Mouse (Mus musculus) embryonic facial prominence, embryonic 10.5 days (tissue): ENCODE measurements around the gene Hist1h3b. TPM values are rescaled to one million over a fixed set of nuclear protein-coding genes. Genes with fewer than 3 reads are reported as not detected.
A peak's percentile ranks its signal among the peaks of the same experiment; 100 is the strongest.

ENCODE experiments used
- DNase-seq: peaks from one replicate; pipeline ENCODE4 v3.0.0-alpha.2; 2017; ENCODE audit warnings: low spot score
- H3K27ac ChIP-seq: fragments of 300-500 bp; sonication (generic); replicated peaks from 2 replicates; pipeline ENCODE4 v1.5.1; 2016; ENCODE audit warnings: mild to moderate bottlenecking
- H3K27me3 ChIP-seq: fragments of 300-500 bp; sonication (generic); replicated peaks from 2 replicates; pipeline ENCODE4 v1.6.1; 2016; ENCODE audit warnings: low read depth, mild to moderate bottlenecking; ENCODE audit not compliant: poor library complexity, severe bottlenecking
- H3K36me3 ChIP-seq: fragments of 300-500 bp; sonication (generic); replicated peaks from 2 replicates; pipeline ENCODE4 v1.6.1; 2016; ENCODE audit warnings: mild to moderate bottlenecking, moderate library complexity
- H3K4me1 ChIP-seq: fragments of 300-500 bp; sonication (generic); 2 replicates; pipeline ENCODE4 v1.6.1; 2016
- H3K4me3 ChIP-seq: fragments of 300-500 bp; sonication (generic); 2 replicates; pipeline ENCODE4 v1.5.1; 2016; ENCODE audit warnings: mild to moderate bottlenecking, moderate library complexity
- H3K9me3 ChIP-seq: fragments of 300-500 bp; sonication (generic); 2 replicates; pipeline ENCODE4 v1.6.1; 2016; ENCODE audit warnings: mild to moderate bottlenecking
- WGBS: fragments of 180-500 bp; shearing (Covaris S2); methylation state at CpG from one replicate; pipeline ENCODE4 v1.1.7; 2016; 5-methylcytosine and 5-hydroxymethylcytosine counted together
- microRNA-seq: library from miRNA; unstranded; fragments of <30 nt; microRNA quantifications from one replicate; pipeline ENCODE4, GENCODE M21; 2017
- polyA plus RNA-seq: library from polyadenylated mRNA; unstranded; fragments of >200 nt; fragmentation: Nextera tagmentation; extraction: Ambion mirVana; gene quantifications from 2 replicates; pipeline ENCODE4 v1.2.1, GENCODE M21; 2016

Hist1h3b gene
- polyA plus RNA-seq, 1 experiment from 2014 or later, result 9.5 TPM

DNA sequence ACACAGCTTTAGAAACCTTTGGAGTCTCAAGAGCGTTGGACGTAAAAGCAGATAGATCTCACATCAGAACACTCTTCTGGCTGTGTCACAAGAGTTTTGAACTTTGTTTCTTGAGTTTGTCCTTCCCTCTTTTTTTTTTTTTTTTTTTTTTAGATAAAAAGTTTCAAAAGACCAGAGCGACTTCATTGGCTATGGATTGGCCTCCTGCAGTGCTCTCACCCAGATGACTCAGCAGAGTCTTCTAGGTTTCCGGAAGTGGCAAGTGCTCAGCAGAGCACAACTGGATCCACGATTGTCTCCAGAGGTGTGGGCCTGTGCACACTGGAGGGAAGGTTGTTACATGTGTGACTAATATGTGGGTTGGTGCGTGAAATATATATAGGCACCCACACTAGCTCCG is 26.3 kb downstream of the Hist1h3b start:
- H3K4me1 ChIP-seq, result no peaks in the 10 kb centered on the region
- 92% methylated on average over 7 of the region's 7 CpGs for WGBS

GRCm38 (mm10) chr13:23779025-23779424 is 27.0 kb downstream of the Hist1h3b start:
- H3K27me3 ChIP-seq, result no peaks in the 10 kb centered on the region
- no peak overlapping the region for H3K27ac ChIP-seq
- 90% methylated on average over 4 of the region's 4 CpGs for WGBS

More for the DNA sequence above, 26.3 kb downstream of the Hist1h3b start:
- Histone ChIP-seq H3K27ac (no peak overlapping the region), H3K4me3 (no peak overlapping the region), H3K36me3 (no peaks in the 10 kb centered on the region), H3K27me3 (no peaks in the 10 kb centered on the region), H3K9me3 (no peaks in the 10 kb centered on the region)
- DNase-seq, result no peak

DNA sequence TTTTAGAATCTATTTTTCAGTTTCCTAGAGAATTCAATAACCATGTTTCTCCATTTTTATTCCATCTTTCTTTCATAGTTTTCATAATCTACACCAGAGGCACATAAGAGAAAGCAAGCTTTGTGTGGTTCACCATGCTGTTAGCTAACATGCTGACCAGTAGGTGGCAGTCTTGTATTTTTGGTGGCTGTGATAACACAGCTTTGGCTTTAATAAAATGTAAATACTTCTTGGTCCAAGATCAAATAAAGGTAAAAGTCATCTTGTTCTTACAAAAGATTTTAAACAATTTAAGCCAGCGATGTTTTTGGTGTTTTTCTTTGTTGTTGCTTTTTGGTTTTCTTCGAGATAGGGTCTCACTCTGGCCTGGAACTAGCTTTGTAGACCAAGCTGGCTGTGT is 40.5 kb downstream of the Hist1h3b start:
- Histone ChIP-seq H3K4me1 (0 out of 2 replicates have a peak, but pooled peaks cover under 1% of the 10 kb centered on the region), H3K4me3 (no peak overlapping the region), H3K27me3 (no peaks in the 10 kb centered on the region), H3K9me3 (no peaks in the 10 kb centered on the region), H3K36me3 (no peaks in the 10 kb centered on the region), H3K27ac (no peak overlapping the region)
- DNase-seq, result peak; percentile 23
- 51% methylated on average over 2 of the region's 2 CpGs for WGBS

More at GRCm38 (mm10) chr13:23779025-23779424, 27.0 kb downstream of the Hist1h3b start:
- DNase-seq, result no peak
- no peaks in the 10 kb centered on the region for H3K4me1 ChIP-seq
- no peak overlapping the region for H3K4me3 ChIP-seq
- H3K9me3 ChIP-seq, result no peaks in the 10 kb centered on the region
- no peaks in the 10 kb centered on the region for H3K36me3 ChIP-seq

DNA sequence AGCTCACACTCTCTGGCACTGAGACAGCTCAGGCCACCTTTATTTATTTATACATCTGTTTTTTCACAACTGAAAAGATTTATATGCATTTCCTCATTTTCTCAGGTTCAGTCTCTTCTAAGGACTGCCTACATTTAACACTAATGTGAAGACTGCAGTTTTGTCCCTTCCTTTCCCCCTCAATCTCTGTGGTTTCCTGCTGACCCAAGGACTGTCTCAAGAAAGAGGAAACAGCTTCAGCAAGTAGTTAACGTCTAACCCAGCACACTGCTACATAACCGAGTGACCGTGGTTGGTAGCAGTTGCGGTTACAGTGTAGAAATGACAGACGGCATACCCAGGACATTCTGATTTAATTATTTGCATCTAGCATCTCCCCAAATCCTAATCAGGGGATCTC is 47.3 kb downstream of the Hist1h3b start:
- Histone ChIP-seq H3K36me3 (no peaks in the 10 kb centered on the region), H3K4me1 (peaks cover 21% of the 10 kb centered on the region), H3K4me3 (no peak overlapping the region), H3K27ac (no peak overlapping the region), H3K9me3 (no peaks in the 10 kb centered on the region), H3K27me3 (no peaks in the 10 kb centered on the region)
- no peak for DNase-seq
- 77% methylated on average over 5 of the region's 5 CpGs for WGBS

Small RNA genes within 50 kb of the gene (microRNA-seq; reads per million reads assigned to microRNA genes)
- gene Gm44314 (not detected), gene Gm44484 (not detected)

Other genes starting within 250 kb of the Hist1h3b start
- 2.7 and 3.0 TPM in 2 replicates for gene Hist1h4h, start 221.2 kb upstream of the Hist1h3b start, polyA plus RNA-seq
- 4.8 and 5.5 TPM in 2 replicates for gene Hist1h2af, start 218.4 kb upstream of the Hist1h3b start, polyA plus RNA-seq
- gene Hist1h3g, start 216.8 kb upstream of the Hist1h3b start, polyA plus RNA-seq, result 6.5 and 7.7 TPM in 2 replicates
- gene Hist1h2bh, start 208.9 kb upstream of the Hist1h3b start, polyA plus RNA-seq, result 1.1 TPM in 2 replicates
- 0.97 and 1.2 TPM in 2 replicates for gene Hist1h3f, start 208.2 kb upstream of the Hist1h3b start, polyA plus RNA-seq
- 1.00 and 1.2 TPM in 2 replicates for gene Hist1h4f, start 200.6 kb upstream of the Hist1h3b start, polyA plus RNA-seq
- 0.58 and 0.60 TPM in 2 replicates for gene Hist1h1d, start 199.0 kb upstream of the Hist1h3b start, polyA plus RNA-seq
- 5.8 and 6.8 TPM in 2 replicates for gene Hist1h3e, start 189.9 kb upstream of the Hist1h3b start, polyA plus RNA-seq
- 96.8 and 97.7 TPM in 2 replicates for gene Hist1h2ae, start 181.0 kb upstream of the Hist1h3b start, polyA plus RNA-seq
- gene Hist1h2bg, start 180.9 kb upstream of the Hist1h3b start, polyA plus RNA-seq, result 7.0 and 9.8 TPM in 2 replicates
- gene Hist1h2bf, start 178.1 kb upstream of the Hist1h3b start, polyA plus RNA-seq, result 4.0 and 4.8 TPM in 2 replicates
- 0.97 and 3.8 TPM in 2 replicates for gene Hist1h2ad, start 177.9 kb upstream of the Hist1h3b start, polyA plus RNA-seq
- gene Hist1h3d, start 176.5 kb upstream of the Hist1h3b start, polyA plus RNA-seq, result 9.3 and 10.5 TPM in 2 replicates
- 97.2 and 97.7 TPM in 2 replicates for gene Hist1h4d, start 170.7 kb upstream of the Hist1h3b start, polyA plus RNA-seq
- gene Hist1h2be, start 131.1 kb upstream of the Hist1h3b start, polyA plus RNA-seq, result 3.1 and 4.0 TPM in 2 replicates
- 18.4 and 19.5 TPM in 2 replicates for gene Hist1h1e, start 129.7 kb upstream of the Hist1h3b start, polyA plus RNA-seq
- gene Hist1h2ac, start 68.3 kb upstream of the Hist1h3b start, polyA plus RNA-seq, result 0.91 and 1.3 TPM in 2 replicates
- 19.0 and 20.3 TPM in 2 replicates for gene Hist1h2bc, start 68.1 kb upstream of the Hist1h3b start, polyA plus RNA-seq
- 0.28 TPM in 1 of 2 replicates, not detected in the other for gene Hist1h1t, start 56.5 kb upstream of the Hist1h3b start, polyA plus RNA-seq
- gene Hist1h4c, start 53.8 kb upstream of the Hist1h3b start, polyA plus RNA-seq, result 6.6 and 6.8 TPM in 2 replicates
- 1.5 and 2.0 TPM in 2 replicates for gene Hfe, start 41.4 kb upstream of the Hist1h3b start, polyA plus RNA-seq
- 9.1 and 9.2 TPM in 2 replicates for gene Hist1h1c, start 13.5 kb upstream of the Hist1h3b start, polyA plus RNA-seq
- gene Hist1h3c, start 6.7 kb upstream of the Hist1h3b start, polyA plus RNA-seq, result 8.6 and 10.0 TPM in 2 replicates
- gene Hist1h2bb, start 5.5 kb upstream of the Hist1h3b start, polyA plus RNA-seq, result 1.9 and 2.9 TPM in 2 replicates
- 39.1 and 43.8 TPM in 2 replicates for gene Hist1h2ab, start 1.1 kb upstream of the Hist1h3b start, polyA plus RNA-seq
- 2.8 and 7.1 TPM in 2 replicates for gene Hist1h4b, start 4.7 kb downstream of the Hist1h3b start, polyA plus RNA-seq
- gene Hist1h4a, start 9.0 kb downstream of the Hist1h3b start, polyA plus RNA-seq, result 0.54 and 0.65 TPM in 2 replicates
- gene Hist1h3a, start 10.1 kb downstream of the Hist1h3b start, polyA plus RNA-seq, result 4.7 and 5.0 TPM in 2 replicates
- 2.7 and 4.0 TPM in 2 replicates for gene Hist1h1a, start 11.4 kb downstream of the Hist1h3b start, polyA plus RNA-seq
- 0.26 TPM in 1 of 2 replicates, not detected in the other for gene Trim38, start 17.6 kb downstream of the Hist1h3b start, polyA plus RNA-seq
- not detected in 2 replicates for gene Slc17a2, start 54.7 kb downstream of the Hist1h3b start, polyA plus RNA-seq
- gene Slc17a3, start 87.2 kb downstream of the Hist1h3b start, polyA plus RNA-seq, result not detected in 2 replicates
- not detected in 2 replicates for gene Slc17a1, start 115.5 kb downstream of the Hist1h3b start, polyA plus RNA-seq
- not detected in 2 replicates for gene Slc17a4, start 162.7 kb downstream of the Hist1h3b start, polyA plus RNA-seq
- not detected in 2 replicates for gene Hist1h2ba, start 181.9 kb downstream of the Hist1h3b start, polyA plus RNA-seq
- gene Hist1h2aa, start 182.2 kb downstream of the Hist1h3b start, polyA plus RNA-seq, result not detected in 2 replicates
- gene Scgn, start 238.9 kb downstream of the Hist1h3b start, polyA plus RNA-seq, result 0.14 and 0.31 TPM in 2 replicates